Mouse (Mus musculus) urinary bladder, postnatal 0 days (tissue): ENCODE measurements around the gene Pnrc1. TPM values are rescaled to one million over a fixed set of nuclear protein-coding genes. Genes with fewer than 3 reads are reported as not detected.

Experiments used
- polyA plus RNA-seq: library from polyadenylated mRNA; unstranded; fragments of >200 nt; fragmentation: Nextera tagmentation; extraction: Ambion mirVana; gene quantifications from 2 replicates; pipeline ENCODE4 v1.2.1, GENCODE M21; 2015

Gene Pnrc1
- 53.5 and 58.1 TPM in 2 replicates for polyA plus RNA-seq

GRCm38 (mm10) chr4:33290002-33290401 is at the start of gene Pnrc1:
Gene Pnrc1 (minus strand): TSS chr4:33290163.

GRCm38 (mm10) chr4:33309764-33310757 is 20.1 kb upstream of the Pnrc1 start, which contains the start of gene Rngtt:
Gene Rngtt (plus strand): TSS chr4:33310311.

GRCm38 (mm10) chr4:33208881-33209841 is 80.8 kb downstream of the Pnrc1 start, which contains the start of gene Srsf12:
Gene Srsf12 (plus strand): TSS chr4:33208991.

Other genes starting within 250 kb of the Pnrc1 start
- gene Gabrr2, start 227.2 kb downstream of the Pnrc1 start, polyA plus RNA-seq, result 0.16 TPM in 1 of 2 replicates, not detected in the other
- not detected in 2 replicates for gene Gabrr1, start 157.6 kb downstream of the Pnrc1 start, polyA plus RNA-seq
- 0.63 and 0.97 TPM in 2 replicates for gene Pm20d2, start 100.4 kb downstream of the Pnrc1 start, polyA plus RNA-seq
- 0.21 and 0.52 TPM in 2 replicates for gene Srsf12, start 81.2 kb downstream of the Pnrc1 start, polyA plus RNA-seq
- gene Rngtt, start 20.1 kb upstream of the Pnrc1 start, polyA plus RNA-seq, result 8.5 and 10.3 TPM in 2 replicates